Mouse (Mus musculus) hindbrain, embryonic 11.5 days (tissue): ENCODE measurements around the gene B4galt1. TPM values are rescaled to one million over a fixed set of nuclear protein-coding genes. Genes with fewer than 3 reads are reported as not detected.

ENCODE experiments used
- ATAC-seq: fragments of 200-750 bp; cut with Nextera tagmentation; 2 replicates; pipeline ENCODE4 v1.8.0; 2017; ENCODE audit warnings: mild to moderate bottlenecking, moderate TSS enrichment, moderate library complexity; ENCODE audit not compliant: low FRiP score
- DNase-seq: peaks from one replicate; pipeline ENCODE4 v3.0.0-alpha.2; 2015; ENCODE audit warnings: low spot score
- H3K27ac ChIP-seq: fragments of 300-500 bp; sonication (generic); 2 replicates; pipeline ENCODE4 v1.5.1; 2014; ENCODE audit warnings: mild to moderate bottlenecking, low read depth, low read length
- H3K27me3 ChIP-seq: fragments of 300-500 bp; sonication (generic); 2 replicates; pipeline ENCODE4 v1.6.1; 2014; ENCODE audit warnings: mild to moderate bottlenecking, low read length, moderate library complexity, mixed read lengths; ENCODE audit not compliant: control insufficient read depth, insufficient read depth
- H3K36me3 ChIP-seq: fragments of 300-500 bp; sonication (generic); 2 replicates; pipeline ENCODE4 v1.6.1; 2014; ENCODE audit warnings: mild to moderate bottlenecking, low read length, moderate library complexity, mixed read lengths; ENCODE audit not compliant: control insufficient read depth, insufficient read depth
- H3K4me1 ChIP-seq: fragments of 300-500 bp; sonication (generic); replicated peaks from 2 replicates; pipeline ENCODE4 v1.6.1; 2014; ENCODE audit warnings: low read length, mixed read lengths; ENCODE audit not compliant: control insufficient read depth, insufficient read depth
- H3K4me2 ChIP-seq: fragments of 300-500 bp; sonication (generic); replicated peaks from 2 replicates; pipeline ENCODE4 v1.6.1; 2014; ENCODE audit warnings: mild to moderate bottlenecking, low read depth, low read length
- H3K4me3 ChIP-seq: fragments of 300-500 bp; sonication (generic); 2 replicates; pipeline ENCODE4 v1.5.1; 2014; ENCODE audit warnings: low read depth, low read length
- H3K9ac ChIP-seq: fragments of 300-500 bp; sonication (generic); 2 replicates; pipeline ENCODE4 v1.6.1; 2014; ENCODE audit warnings: low read depth, low read length
- H3K9me3 ChIP-seq: fragments of 300-500 bp; sonication (generic); 2 replicates; pipeline ENCODE4 v1.6.1; 2016; ENCODE audit warnings: low read length; ENCODE audit not compliant: control insufficient read depth
- WGBS: fragments of 180-500 bp; shearing (Covaris S2); extraction: QIAGEN DNeasy Blood & Tissue Kit; methylation state at CpG from one replicate; pipeline ENCODE4 v1.1.7; 2014; 5-methylcytosine and 5-hydroxymethylcytosine counted together
- polyA plus RNA-seq: library from polyadenylated mRNA; unstranded; fragments of >200 nt; fragmentation: Nextera tagmentation; extraction: Ambion mirVana; gene quantifications from 2 replicates; pipeline ENCODE4 v1.2.1, GENCODE M21; 2014

The B4galt1 gene
- polyA plus RNA-seq, 1 experiment from 2014 or later: 16.2 TPM

DNA sequence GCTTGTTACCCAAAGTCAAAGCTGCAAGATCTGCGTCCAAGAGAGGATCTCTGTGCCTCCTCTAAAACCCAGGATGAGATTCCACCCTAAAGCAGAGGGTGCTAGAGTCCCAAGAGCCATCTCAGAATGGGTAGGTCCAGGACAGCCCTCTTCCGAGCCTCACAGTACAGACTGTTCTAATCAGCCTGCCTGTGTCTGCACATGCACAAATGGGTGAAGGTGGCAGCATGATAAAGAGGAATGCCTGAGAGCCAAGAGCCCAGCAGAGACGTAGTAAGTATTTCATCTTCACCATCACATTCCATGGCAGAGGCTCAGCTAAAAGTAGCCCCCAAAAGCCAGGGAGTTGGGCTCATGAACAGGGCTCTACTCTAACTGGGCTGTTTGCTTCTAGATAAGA, 4.3 kb downstream of the B4galt1 start:
- Histone ChIP-seq H3K27me3 (no peaks in the 10 kb centered on the region), H3K4me1 (peaks cover 3% of the 10 kb centered on the region; the same call in 1 of the 2 replicates), H3K36me3 (no peaks in the 10 kb centered on the region), H3K27ac (no peak overlapping the region), H3K4me3 (no peak overlapping the region), H3K9me3 (no peaks in the 10 kb centered on the region), H3K9ac (no peak overlapping the region), H3K4me2 (no peak overlapping the region)
- WGBS: 84% methylated on average over 3 of the region's 3 CpGs
- ATAC-seq (no peak), DNase-seq (no peak)

DNA sequence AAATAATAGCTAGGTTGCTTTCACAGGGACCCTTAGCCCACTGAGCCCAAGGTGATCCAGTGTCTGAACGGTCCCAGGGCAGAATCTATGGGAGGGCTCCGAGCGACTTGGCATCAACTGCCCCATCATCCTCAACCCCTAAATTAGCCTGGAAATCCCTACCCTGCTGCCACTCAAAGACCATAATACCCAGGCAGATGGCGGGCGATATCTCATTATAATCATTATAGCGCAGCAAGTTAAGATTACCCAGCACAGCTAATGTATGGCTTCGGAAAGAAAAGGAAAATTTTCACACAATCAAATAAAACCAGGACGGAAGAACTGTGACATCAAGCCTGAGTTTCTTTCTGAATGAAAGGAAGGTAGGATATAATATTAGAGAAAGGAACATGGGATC, 5.6 kb downstream of the B4galt1 start:
- no peaks in the 10 kb centered on the region for H3K9me3 ChIP-seq
- no peak overlapping the region for H3K27ac ChIP-seq
- H3K27me3 ChIP-seq: no peaks in the 10 kb centered on the region
- 97% methylated on average over 8 of the region's 8 CpGs for WGBS
- no peak overlapping the region for H3K4me3 ChIP-seq
- H3K4me2 ChIP-seq: no peak overlapping the region
- no peak for ATAC-seq
- H3K4me1 ChIP-seq: peaks cover 3% of the 10 kb centered on the region; the same call in 1 of the 2 replicates
- DNase-seq: no peak
- H3K36me3 ChIP-seq: no peaks in the 10 kb centered on the region
- no peak overlapping the region for H3K9ac ChIP-seq

DNA sequence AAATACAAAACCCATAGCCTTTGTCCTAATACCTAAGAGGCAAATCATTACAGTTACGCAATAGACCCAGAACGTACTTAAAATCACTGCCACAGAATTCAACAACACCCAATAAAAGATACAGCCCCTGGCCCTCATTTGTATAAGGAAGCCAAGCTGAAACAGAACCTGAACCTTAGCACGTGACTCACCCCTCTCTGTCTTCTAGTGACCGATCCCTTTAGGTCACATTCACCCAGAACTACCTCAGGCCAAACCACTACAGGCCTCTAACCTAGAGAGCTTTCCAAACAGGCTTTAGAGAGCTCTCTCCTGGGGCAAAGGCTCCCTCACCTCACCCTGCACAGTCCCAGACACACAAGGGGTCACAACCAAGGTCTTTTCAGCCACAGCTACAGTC, 6.6 kb downstream of the B4galt1 start:
- H3K27ac ChIP-seq: no peak overlapping the region
- no peak for DNase-seq
- H3K9me3 ChIP-seq: no peaks in the 10 kb centered on the region
- H3K4me1 ChIP-seq: no peaks in the 10 kb centered on the region
- no peak overlapping the region for H3K9ac ChIP-seq
- no peaks in the 10 kb centered on the region for H3K36me3 ChIP-seq
- H3K27me3 ChIP-seq: no peaks in the 10 kb centered on the region
- ATAC-seq: no peak
- H3K4me3 ChIP-seq: no peak overlapping the region
- no peak overlapping the region for H3K4me2 ChIP-seq
- WGBS: 87% methylated on average over 4 of the region's 4 CpGs

DNA sequence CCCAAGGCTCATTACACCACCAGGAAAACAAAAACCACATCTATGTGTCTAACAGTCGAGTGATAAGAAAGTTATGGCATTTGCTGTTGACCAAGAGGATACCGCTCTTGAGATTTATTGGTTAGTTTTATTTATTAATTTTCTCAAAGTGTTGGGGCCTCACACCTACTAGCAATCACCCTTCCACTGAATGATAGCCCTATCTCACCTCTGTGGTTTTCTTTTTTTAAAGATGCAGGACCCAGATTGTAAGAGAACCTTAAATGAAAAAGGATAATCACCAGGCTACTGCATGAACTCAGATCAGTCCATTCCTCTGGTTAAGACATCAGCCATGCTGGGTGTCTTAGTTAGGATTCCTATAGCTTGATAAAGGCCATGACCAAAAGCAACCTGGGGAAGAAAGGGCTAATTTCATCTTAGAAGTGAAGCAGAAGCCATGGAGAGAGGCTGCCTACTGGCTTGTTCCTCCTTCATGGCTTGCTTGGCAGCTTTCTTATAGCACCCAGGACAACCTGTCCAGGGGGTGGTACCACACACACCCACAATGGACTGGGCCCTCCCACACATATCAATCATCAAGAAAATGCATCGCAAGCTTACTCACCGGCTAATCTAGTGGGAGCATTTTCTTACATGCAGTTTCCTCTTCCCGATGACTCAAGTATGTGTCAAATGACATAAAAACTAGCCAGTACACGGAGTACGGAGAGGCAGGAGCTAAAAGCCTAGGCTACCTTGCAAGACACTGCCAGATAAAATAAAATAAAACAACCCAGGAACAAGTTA, 7.5 kb downstream of the B4galt1 start:
- Histone ChIP-seq H3K4me2 (no peak overlapping the region), H3K4me3 (no peak overlapping the region), H3K27me3 (no peaks in the 10 kb centered on the region), H3K27ac (no peak overlapping the region), H3K9ac (no peak overlapping the region), H3K36me3 (no peaks in the 10 kb centered on the region), H3K9me3 (no peaks in the 10 kb centered on the region), H3K4me1 (no peaks in the 10 kb centered on the region)
- DNase-seq (no peak), ATAC-seq (no peak)
- 86% methylated on average over 7 of the region's 7 CpGs for WGBS

DNA sequence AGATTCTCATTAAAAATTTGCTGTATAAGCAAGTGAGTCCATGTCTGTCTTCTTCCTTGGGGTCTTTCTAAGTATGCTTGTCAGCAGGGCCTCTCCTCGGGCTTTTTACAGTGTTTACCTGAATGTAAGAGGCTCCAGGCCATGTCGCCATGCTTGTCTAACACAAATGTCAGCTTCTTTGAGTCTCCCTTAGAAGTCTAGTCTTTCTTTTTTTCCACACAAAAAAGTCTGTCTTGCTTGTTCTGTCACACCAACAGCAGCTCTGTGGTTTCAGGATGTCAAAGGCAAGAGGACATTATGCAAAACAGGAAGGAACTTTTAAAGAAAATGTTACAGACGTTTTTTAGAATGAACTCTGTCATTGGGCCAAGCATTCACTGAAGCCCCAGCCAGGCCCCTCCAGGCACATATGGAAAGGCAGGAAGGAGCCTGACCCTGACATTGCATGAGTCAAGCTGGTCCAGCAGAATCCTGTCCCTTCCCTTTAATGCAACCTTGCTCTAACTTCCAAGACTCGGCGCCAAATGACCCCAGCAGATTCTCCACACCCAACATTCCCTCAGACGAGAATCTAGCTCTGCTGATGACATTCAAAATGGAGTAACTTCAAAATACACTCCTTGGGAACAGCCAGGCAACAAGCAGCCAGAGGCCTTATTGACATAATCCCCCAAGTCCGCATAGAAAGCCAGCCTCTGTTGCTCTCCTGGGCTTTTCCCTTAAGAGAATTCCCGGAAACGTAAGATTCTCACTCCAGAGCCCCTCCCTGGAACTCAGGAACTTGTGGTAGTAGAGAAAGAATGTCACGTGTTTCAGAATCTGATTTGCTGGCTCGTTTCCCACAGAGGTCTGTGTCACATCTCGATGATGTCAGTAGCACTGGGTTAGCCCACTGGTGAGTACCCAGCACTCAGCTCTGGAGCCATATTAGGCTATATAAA, 8.7 kb downstream of the B4galt1 start:
- no peak overlapping the region for H3K4me3 ChIP-seq
- 63% methylated on average over 12 of the region's 12 CpGs for whole genome bisulfite sequencing
- H3K9ac ChIP-seq: no peak overlapping the region
- H3K27ac ChIP-seq: no peak overlapping the region
- DNase-seq: no peak
- no peaks in the 10 kb centered on the region for H3K27me3 ChIP-seq
- H3K4me1 ChIP-seq: no peaks in the 10 kb centered on the region
- H3K4me2 ChIP-seq: no peak overlapping the region
- no peak for ATAC-seq
- no peaks in the 10 kb centered on the region for H3K9me3 ChIP-seq
- H3K36me3 ChIP-seq: no peaks in the 10 kb centered on the region

DNA sequence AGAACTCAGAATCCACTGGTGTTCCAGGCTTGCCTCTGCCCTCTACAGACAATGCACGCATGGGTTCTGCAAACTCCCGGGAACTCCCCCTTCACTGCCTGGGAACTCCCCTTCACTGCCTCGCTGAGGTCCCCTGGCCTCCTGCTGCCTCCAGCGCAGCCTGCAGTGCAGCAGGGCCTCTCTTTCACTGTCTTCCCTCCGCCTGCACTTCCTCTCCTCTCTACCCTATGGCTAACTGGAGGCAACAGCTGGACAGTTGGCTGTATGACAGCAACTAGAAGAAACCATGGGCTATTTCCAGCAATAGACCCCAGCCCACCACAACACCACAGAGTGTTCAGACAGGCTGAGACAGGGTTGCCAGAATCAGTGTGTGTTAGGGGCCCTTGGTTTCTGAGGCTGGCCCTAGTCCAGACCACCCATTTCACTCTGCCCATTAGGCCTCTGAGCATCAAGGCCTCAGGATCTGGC, 9.5 kb downstream of the B4galt1 start:
- ATAC-seq (no peak), DNase-seq (no peak)
- H3K4me1 ChIP-seq: no peaks in the 10 kb centered on the region
- H3K4me2 ChIP-seq: no peak overlapping the region
- H3K36me3 ChIP-seq: no peaks in the 10 kb centered on the region
- H3K27ac ChIP-seq: no peak overlapping the region
- no peak overlapping the region for H3K9ac ChIP-seq
- H3K4me3 ChIP-seq: no peak overlapping the region
- no peaks in the 10 kb centered on the region for H3K9me3 ChIP-seq
- no peaks in the 10 kb centered on the region for H3K27me3 ChIP-seq
- WGBS: 12% methylated on average over 5 of the region's 5 CpGs

DNA sequence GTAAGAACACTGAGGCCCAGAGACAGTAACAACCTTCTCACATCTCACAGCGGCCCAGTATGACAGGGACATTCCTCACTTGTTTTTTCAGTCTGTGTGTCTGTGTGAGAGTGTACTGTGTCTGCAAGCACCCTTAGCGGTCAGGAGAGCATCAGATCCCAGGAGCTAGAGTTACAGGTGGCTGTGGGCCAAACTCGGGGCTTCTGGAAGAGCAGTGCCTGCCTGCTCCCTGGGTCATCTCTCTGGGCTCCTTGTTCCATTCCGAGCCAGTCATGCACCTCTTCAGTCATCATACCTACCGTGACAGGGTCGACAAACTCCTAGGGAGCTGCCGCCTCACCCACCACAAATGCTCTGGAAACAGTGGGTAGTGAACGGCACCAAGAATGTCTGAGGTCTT, 10.1 kb downstream of the B4galt1 start:
- no peaks in the 10 kb centered on the region for H3K27me3 ChIP-seq
- no peak overlapping the region for H3K4me3 ChIP-seq
- H3K36me3 ChIP-seq: no peaks in the 10 kb centered on the region
- WGBS: 73% methylated on average over 8 of the region's 8 CpGs
- ATAC-seq (no peak), DNase-seq (no peak)
- no peak overlapping the region for H3K9ac ChIP-seq
- H3K4me2 ChIP-seq: no peak overlapping the region
- no peak overlapping the region for H3K27ac ChIP-seq
- H3K9me3 ChIP-seq: no peaks in the 10 kb centered on the region
- H3K4me1 ChIP-seq: no peaks in the 10 kb centered on the region

DNA sequence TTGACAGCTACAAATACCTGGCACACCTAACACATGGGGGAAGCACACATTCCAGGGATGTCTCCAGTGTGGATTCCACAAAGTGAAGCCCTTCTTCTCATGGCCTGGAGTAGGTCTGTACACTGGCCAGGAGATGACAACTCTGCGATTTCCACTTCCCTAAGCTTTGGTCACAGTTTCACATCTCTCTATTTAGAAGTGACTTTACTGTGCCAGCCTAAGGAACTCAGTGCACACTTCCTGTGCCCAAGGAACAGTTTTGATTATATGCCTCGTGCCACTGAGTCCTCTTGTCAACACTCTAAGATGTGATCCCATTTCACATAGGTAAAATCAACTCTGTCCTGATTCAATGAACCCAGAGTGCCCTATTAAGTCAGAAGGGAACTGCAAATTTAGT, 13.4 kb downstream of the B4galt1 start:
- 97% methylated on average over 2 of the region's 2 CpGs for WGBS
- H3K27ac ChIP-seq: no peak overlapping the region

More for the DNA sequence above, 13.4 kb downstream of the B4galt1 start:
- DNase-seq: no peak
- Histone ChIP-seq H3K36me3 (no peaks in the 10 kb centered on the region), H3K4me1 (no peaks in the 10 kb centered on the region), H3K4me3 (no peak overlapping the region), H3K4me2 (no peak overlapping the region), H3K9me3 (no peaks in the 10 kb centered on the region), H3K9ac (no peak overlapping the region), H3K27me3 (no peaks in the 10 kb centered on the region)
- no peak for ATAC-seq
